Mouse (Mus musculus): Measurements from ENCODE around the gene Gm3055. TPM values are rescaled to one million over a fixed set of nuclear protein-coding genes. Genes with fewer than 3 reads are reported as not detected.

The Gm3055 gene
- total RNA-seq (2023; ENCODE audit: inconsistent age), result 4.6 to 12.7 TPM (median 5.9 TPM) in 4 replicates

GRCm38 (mm10) chr10:81770506-81771403 lies at the start of gene Gm3055:
Gm3055 (minus strand) TSS chr10:81771161.

DNA sequence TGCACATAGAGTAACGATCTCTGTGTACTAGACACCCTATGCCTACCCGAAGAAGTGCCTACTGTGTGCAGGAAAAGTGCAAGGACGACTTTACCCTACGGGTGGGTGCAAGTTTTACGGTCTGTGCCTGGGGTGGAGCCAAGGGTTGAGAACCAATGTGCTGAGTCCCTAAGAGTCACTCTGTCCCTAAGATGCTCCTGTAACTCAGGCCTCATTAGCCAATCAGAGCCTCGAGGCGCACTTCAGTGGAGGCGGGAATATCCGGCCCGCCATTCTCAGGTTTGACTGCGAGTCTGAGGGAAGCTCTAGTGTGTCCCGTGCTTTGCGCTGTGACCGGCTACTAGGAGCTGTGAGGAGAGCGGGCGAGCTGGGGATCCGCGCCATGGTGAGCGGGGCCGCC lies 40.9 kb upstream of the Gm3055 start, which contains the start of gene Gm4767:
Gm4767 (plus strand) TSS at position 288 of the 400 bp plus-strand sequence.

GRCm38 (mm10) chr10:81704531-81705301 lies 66.2 kb downstream of the Gm3055 start, which contains the start of gene Zfp433:
Zfp433 (plus strand) TSS chr10:81704825.

Other genes with a start within 250 kb of the Gm3055 start
- 5.7 to 6.9 TPM (median 6.4 TPM) in 4 replicates for gene Gna15, start 246.9 kb downstream of the Gm3055 start, total RNA-seq (2023; ENCODE audit: inconsistent age)
- 21.6 to 29.7 TPM (median 24.6 TPM) in 4 replicates for gene Gna11, start 226.0 kb downstream of the Gm3055 start, total RNA-seq (2023; ENCODE audit: inconsistent age)
- 319 to 355 TPM (median 326 TPM) in 4 replicates for gene Aes, start 211.7 kb downstream of the Gm3055 start, total RNA-seq (2023; ENCODE audit: inconsistent age)
- 4.0 to 6.9 TPM (median 4.3 TPM) in 4 replicates for gene Tle2, start 196.6 kb downstream of the Gm3055 start, total RNA-seq (2023; ENCODE audit: inconsistent age)
- gene Tle6, start 170.1 kb downstream of the Gm3055 start, total RNA-seq (2023; ENCODE audit: inconsistent age), result 0.74 to 1.9 TPM (median 1.7 TPM) in 3 of 4 replicates, not detected in the other
- gene BC025920, start 164.9 kb downstream of the Gm3055 start, total RNA-seq (2023; ENCODE audit: inconsistent age), result 2.0 to 4.7 TPM (median 2.9 TPM) in 4 replicates
- 18.6 to 26.0 TPM (median 23.9 TPM) in 4 replicates for gene Sirt6, start 143.4 kb downstream of the Gm3055 start, total RNA-seq (2023; ENCODE audit: inconsistent age)
- 2.6 to 3.3 TPM (median 2.7 TPM) in 4 replicates for gene Ankrd24, start 142.6 kb downstream of the Gm3055 start, total RNA-seq (2023; ENCODE audit: inconsistent age)
- 1.5 to 2.7 TPM (median 2.1 TPM) in 4 replicates for gene Gm10778, start 122.1 kb downstream of the Gm3055 start, total RNA-seq (2023; ENCODE audit: inconsistent age)
- gene Zfp433, start 66.3 kb downstream of the Gm3055 start, total RNA-seq (2023; ENCODE audit: inconsistent age), result 7.6 to 12.4 TPM (median 8.3 TPM) in 4 replicates
- gene Gm4767, start 41.0 kb upstream of the Gm3055 start, total RNA-seq (2023; ENCODE audit: inconsistent age), result 1.2 to 2.5 TPM (median 2.0 TPM) in 4 replicates
- gene Gm32687, start 92.8 kb upstream of the Gm3055 start, total RNA-seq (2023; ENCODE audit: inconsistent age), result 3.5 to 4.8 TPM (median 4.3 TPM) in 4 replicates
- gene Zfp781, start 159.3 kb upstream of the Gm3055 start, total RNA-seq (2023; ENCODE audit: inconsistent age), result 2.2 to 3.9 TPM (median 3.5 TPM) in 4 replicates